Mouse (Mus musculus) brain, embryonic 18.5 days (tissue): ENCODE measurements around the gene Coq10b.

Experiments used
- DNase-seq: peaks from one replicate; pipeline ENCODE4 v3.0.0-alpha.2; 2012; ENCODE audit warnings: low read depth, low spot score

Gene Coq10b

GRCm38 (mm10) chr1:55106919-55107585, 54.5 kb downstream of the Coq10b start:
- no peak for DNase-seq

GRCm38 (mm10) chr1:55107644-55108043, 55.1 kb downstream of the Coq10b start:
- DNase-seq: no peak

- no peak for DNase-seq
Observed at GRCm38 (mm10) chr1:55108473-55108872, 55.9 kb downstream of the Coq10b start.

- DNase-seq: no peak
Observed at GRCm38 (mm10) chr1:55109066-55109766, 56.6 kb downstream of the Coq10b start.
